Mouse (Mus musculus): ENCODE results near the gene Ncapd2.

GRCm38 (mm10) chr6:125128724-125129123 lies 62.8 kb downstream of the Ncapd2 start:
- no peak for TF ChIP-seq CTCF (IDR thresholded peaks at IDR 0.05; ENCODE audit: low read depth)
- no peak for TF ChIP-seq EP300 (IDR thresholded peaks at IDR 0.05; ENCODE audit: low read depth)

All from liver, postnatal 0 days (tissue).